Mouse (Mus musculus) E14TG2a.4 (cell line): ENCODE results near the gene Notch1.

Experiments used
- H3K27me3 ChIP-seq: 2 replicates; pipeline ENCODE4 v1.6.1; 2014; ENCODE audit warnings: low read length, control low read depth; ENCODE audit not compliant: insufficient read depth
- H3K36me3 ChIP-seq: 2 replicates; pipeline ENCODE4 v1.6.1; 2014; ENCODE audit warnings: low read length, control low read depth; ENCODE audit not compliant: insufficient read depth
- H3K4me1 ChIP-seq: replicated peaks from 2 replicates; pipeline ENCODE4 v1.6.1; 2014; ENCODE audit warnings: low read depth, low read length, control low read depth
- H3K4me3 ChIP-seq: replicated peaks from 2 replicates; pipeline ENCODE4 v1.5.1; 2014; ENCODE audit warnings: mild to moderate bottlenecking, low read length
- H3K9me3 ChIP-seq: 2 replicates; pipeline ENCODE4 v1.6.1; 2014; ENCODE audit warnings: low read length, control low read depth
- CTCF ChIP-seq: conservative IDR thresholded peaks from 2 replicates; pipeline ENCODE4 v1.5.1; 2014; ENCODE audit warnings: low read length
- NANOG ChIP-seq: IDR thresholded peaks from 2 replicates; pipeline ENCODE4 v1.6.1; 2014; ENCODE audit warnings: borderline replicate concordance, low read length, mixed read lengths
- POU5F1 ChIP-seq: IDR thresholded peaks from 2 replicates; pipeline ENCODE4 v1.6.1; 2014; ENCODE audit warnings: low read length, borderline replicate concordance

The Notch1 gene

GRCm38 (mm10) chr2:26507961-26508391 is 8.5 kb downstream of the Notch1 start:
- H3K4me1 ChIP-seq, result peaks cover 48% of the 10 kb centered on the region
- H3K9me3 ChIP-seq, result no peaks in the 10 kb centered on the region
- peak overlapping the region; percentile 41; the same call in 1 of the 2 replicates for H3K4me3 ChIP-seq
- no peaks in the 10 kb centered on the region for H3K36me3 ChIP-seq
- TF ChIP-seq NANOG (no peak), CTCF (no peak), POU5F1 (no peak)
- H3K27me3 ChIP-seq, result peaks cover 19% of the 10 kb centered on the region

- Histone ChIP-seq H3K27me3 (peaks cover 24% of the 10 kb centered on the region), H3K4me1 (peaks cover 51% of the 10 kb centered on the region), H3K9me3 (no peaks in the 10 kb centered on the region), H3K4me3 (peak overlapping the region; percentile 41), H3K36me3 (no peaks in the 10 kb centered on the region)
- TF ChIP-seq CTCF (no peak), NANOG (no peak), POU5F1 (no peak)
These were observed 9.0 kb downstream of the Notch1 start for GRCm38 (mm10) chr2:26507481-26507886.

GRCm38 (mm10) chr2:26506746-26507280 is 9.7 kb downstream of the Notch1 start:
- Histone ChIP-seq H3K9me3 (no peaks in the 10 kb centered on the region), H3K36me3 (no peaks in the 10 kb centered on the region), H3K4me1 (peaks cover 55% of the 10 kb centered on the region), H3K27me3 (peaks cover 25% of the 10 kb centered on the region), H3K4me3 (0 out of 2 replicates have a peak overlapping the region, but pooled peaks have one; percentile 41)
- TF ChIP-seq POU5F1, result no peak
- TF ChIP-seq NANOG, result no peak
- TF ChIP-seq CTCF, result no peak

- peaks cover 74% of the 10 kb centered on the region for H3K4me1 ChIP-seq
- H3K27me3 ChIP-seq, result peaks cover 19% of the 10 kb centered on the region
- TF ChIP-seq NANOG (no peak), POU5F1 (no peak), CTCF (no peak)
- no peaks in the 10 kb centered on the region for H3K9me3 ChIP-seq
- H3K4me3 ChIP-seq, result peak overlapping the region; percentile 97
- peaks cover 6% of the 10 kb centered on the region for H3K36me3 ChIP-seq
These were observed 11.5 kb downstream of the Notch1 start for GRCm38 (mm10) chr2:26504772-26505480.

- TF ChIP-seq POU5F1 (peak; percentile 91), NANOG (no peak)
- H3K27me3 ChIP-seq, result peaks cover 11% of the 10 kb centered on the region
- peaks cover 84% of the 10 kb centered on the region for H3K4me1 ChIP-seq
- H3K9me3 ChIP-seq, result no peaks in the 10 kb centered on the region
- peaks cover 16% of the 10 kb centered on the region for H3K36me3 ChIP-seq
- H3K4me3 ChIP-seq, result peak overlapping the region; percentile 97
These were observed 12.5 kb downstream of the Notch1 start for GRCm38 (mm10) chr2:26503661-26504575.

- peaks cover 84% of the 10 kb centered on the region for H3K4me1 ChIP-seq
- TF ChIP-seq POU5F1 (no peak), NANOG (no peak), CTCF (no peak)
- no peaks in the 10 kb centered on the region for H3K9me3 ChIP-seq
- peak overlapping the region; percentile 97 for H3K4me3 ChIP-seq
- H3K36me3 ChIP-seq, result peaks cover 25% of the 10 kb centered on the region
- H3K27me3 ChIP-seq, result peaks cover 11% of the 10 kb centered on the region
These were observed 13.4 kb downstream of the Notch1 start for GRCm38 (mm10) chr2:26502863-26503631.

- Histone ChIP-seq H3K9me3 (no peaks in the 10 kb centered on the region), H3K4me3 (peak overlapping the region; percentile 97), H3K4me1 (peaks cover 84% of the 10 kb centered on the region), H3K36me3 (peaks cover 30% of the 10 kb centered on the region), H3K27me3 (peaks cover 11% of the 10 kb centered on the region)
- TF ChIP-seq POU5F1, result no peak
- TF ChIP-seq NANOG, result no peak
- TF ChIP-seq CTCF, result no peak
These were observed 14.1 kb downstream of the Notch1 start for GRCm38 (mm10) chr2:26502299-26502862.
